Mouse (Mus musculus): ENCODE data around the gene Wdpcp. TPM values are rescaled to one million over a fixed set of nuclear protein-coding genes. Genes with fewer than 3 reads are reported as not detected.

The Wdpcp gene
- total RNA-seq, 1 experiment from 2014 or later, result 5.0 TPM

DNA sequence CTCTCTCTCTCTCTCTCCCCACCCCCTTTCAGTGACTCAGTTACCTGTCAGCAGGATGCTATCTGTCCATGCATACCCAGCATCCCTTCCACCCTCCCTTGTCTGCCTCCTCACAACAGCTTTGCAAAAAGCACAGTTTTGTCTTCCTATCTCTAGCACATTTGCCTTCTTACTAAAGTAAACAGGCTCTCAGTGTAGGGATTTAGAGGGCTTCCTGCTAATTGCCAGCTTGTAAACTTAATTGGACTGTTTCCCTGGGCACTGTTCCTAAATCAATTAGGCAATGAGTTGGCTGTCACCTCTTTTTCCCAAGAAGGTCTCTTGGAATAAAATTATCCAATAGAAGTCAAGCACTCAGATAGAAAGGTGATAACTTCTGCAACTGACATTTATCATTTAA, 141.5 kb downstream of the Wdpcp start:
- ATAC-seq (ENCODE audit: extremely low read depth, insufficient number of reproducible peaks, low FRiP score, poor library complexity, severe bottlenecking), result no peak

DNA sequence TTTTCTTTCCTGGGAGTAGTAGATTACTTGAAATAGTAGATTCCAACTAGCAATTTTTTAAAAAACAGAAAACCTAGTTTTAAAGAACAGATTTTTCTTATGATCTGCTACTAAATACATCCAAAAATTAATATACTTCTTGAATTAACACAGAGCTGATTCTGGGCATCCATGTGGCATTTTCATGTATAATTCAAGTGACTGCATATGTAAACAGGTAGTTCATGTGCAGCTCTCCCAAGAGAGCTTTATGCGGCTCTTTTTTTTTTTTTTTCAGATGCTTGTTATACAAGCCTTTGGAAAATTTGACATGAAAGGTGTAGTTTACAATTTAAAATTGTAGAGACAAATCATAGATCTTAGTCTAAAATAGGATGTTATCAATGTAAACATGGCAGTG, 142.0 kb downstream of the Wdpcp start:
- no peak for ATAC-seq (ENCODE audit: extremely low read depth, insufficient number of reproducible peaks, low FRiP score, poor library complexity, severe bottlenecking)

DNA sequence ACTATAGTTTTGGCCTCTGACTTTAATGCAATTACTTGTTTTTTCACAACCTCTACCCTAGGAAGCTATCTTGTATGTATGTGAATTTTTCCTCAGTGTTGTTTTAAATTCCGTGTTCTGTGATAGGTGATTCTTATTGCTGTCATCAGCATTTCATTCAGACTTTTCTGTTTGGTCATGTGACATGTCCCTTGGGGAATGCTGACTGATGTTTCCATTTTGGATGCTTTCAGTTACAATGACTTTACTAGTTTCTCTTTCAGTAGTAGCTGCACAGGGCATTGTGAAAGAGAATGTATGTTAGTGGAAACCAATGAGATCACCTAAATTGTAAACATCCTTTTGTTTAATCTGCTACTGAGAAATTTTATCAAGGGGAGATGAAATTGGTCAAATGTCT, 154.3 kb downstream of the Wdpcp start:
- ATAC-seq (ENCODE audit: extremely low read depth, insufficient number of reproducible peaks, low FRiP score, poor library complexity, severe bottlenecking), result no peak

DNA sequence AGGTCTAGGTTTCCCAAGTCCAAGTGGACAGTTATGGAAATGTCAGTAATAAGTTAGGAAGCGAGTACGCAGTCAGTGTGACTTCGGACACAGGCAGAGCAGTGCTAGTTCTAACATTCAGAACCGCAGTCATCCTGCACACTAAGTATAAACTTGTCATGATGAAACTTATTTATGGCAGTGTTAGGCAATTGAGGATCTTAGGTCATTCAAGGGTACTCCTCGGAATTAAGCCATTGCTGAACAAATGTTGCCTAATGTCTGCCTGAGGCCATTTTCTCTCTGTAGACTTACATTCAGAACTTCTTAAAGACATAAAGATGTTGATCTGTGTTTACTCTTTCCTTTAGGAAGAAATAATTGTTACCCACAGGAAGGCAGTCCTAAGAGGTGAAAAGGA, 157.0 kb downstream of the Wdpcp start:
- no peak for ATAC-seq (ENCODE audit: extremely low read depth, insufficient number of reproducible peaks, low FRiP score, poor library complexity, severe bottlenecking)

DNA sequence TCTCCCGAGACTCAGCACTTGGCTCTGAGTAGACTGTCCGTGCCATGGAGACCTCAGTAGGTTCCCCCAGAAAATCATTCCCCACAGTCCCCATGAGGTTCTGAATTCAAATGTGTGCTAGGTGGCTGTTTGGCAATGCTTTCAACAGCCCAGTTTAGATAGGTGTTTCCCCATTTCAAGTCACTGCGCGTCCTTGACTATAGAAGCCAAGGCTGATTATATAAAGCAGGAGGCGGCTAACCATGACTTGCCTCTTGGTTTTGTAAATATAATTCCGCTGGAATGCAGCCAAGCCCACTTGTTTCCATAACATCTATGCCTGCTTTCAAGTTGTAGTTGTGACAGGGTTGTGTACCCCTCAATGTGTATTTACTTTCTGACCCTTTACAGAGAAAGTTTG, 157.9 kb downstream of the Wdpcp start:
- ATAC-seq (ENCODE audit: extremely low read depth, insufficient number of reproducible peaks, low FRiP score, poor library complexity, severe bottlenecking), result no peak

DNA sequence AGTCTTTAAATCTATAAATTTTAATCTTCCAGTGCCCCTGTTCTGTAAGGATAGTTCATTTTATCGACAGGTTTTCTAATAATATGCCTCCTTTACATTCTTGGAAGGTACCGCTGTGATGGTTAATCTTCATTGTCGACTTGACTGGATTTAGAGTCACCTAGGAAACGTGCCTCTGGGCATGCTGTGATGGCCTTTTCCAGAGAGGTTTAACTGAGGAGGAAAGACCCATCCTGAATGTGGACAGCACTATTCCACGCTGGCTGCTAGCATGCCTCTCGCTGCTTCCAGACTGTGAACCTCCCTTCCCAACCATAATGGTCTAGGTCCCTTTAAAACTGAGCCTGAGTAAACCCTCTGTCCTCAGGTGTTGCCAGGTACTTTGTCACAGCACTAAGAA, 163.2 kb downstream of the Wdpcp start:
- ATAC-seq (ENCODE audit: extremely low read depth, insufficient number of reproducible peaks, low FRiP score, poor library complexity, severe bottlenecking), result no peak

DNA sequence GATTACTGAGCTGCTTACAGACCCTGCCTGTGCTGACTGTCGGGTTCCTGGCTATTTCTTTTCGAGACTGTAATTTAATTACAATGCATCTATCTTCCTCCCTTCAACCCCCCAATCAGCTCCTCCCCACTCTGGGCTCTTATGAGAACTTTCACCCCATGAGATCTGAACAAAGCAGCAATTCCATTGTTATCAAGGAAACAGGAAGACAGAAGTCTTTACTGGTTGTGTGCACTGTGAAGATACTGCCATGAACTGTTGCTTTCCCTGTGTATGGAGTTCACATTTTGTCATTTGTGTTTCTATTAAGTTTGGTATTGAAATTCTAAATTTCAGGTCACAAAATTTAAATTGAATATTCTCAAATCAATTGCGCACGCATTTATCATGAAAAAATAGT, 177.5 kb downstream of the Wdpcp start:
- no peak for ATAC-seq (ENCODE audit: extremely low read depth, insufficient number of reproducible peaks, low FRiP score, poor library complexity, severe bottlenecking)

DNA sequence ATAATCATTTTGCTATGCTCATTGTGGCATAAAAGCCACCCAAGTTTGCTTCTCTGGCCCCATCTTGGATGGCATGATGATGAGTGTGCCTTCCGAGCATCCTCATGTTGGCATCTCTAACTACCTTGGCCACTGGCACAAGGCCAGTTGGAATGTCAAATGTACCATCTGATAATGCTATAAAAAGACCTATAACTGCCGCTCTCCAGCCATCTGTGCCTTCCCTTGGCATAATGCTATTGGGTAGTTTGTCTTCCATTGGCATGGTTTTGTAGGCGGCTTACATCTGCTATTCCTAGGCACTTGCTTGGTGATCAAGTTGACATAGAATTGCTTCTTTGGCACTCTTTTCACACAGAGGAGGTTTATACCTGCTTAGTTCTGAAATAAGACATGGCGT, 191.2 kb downstream of the Wdpcp start:
- ATAC-seq (ENCODE audit: extremely low read depth, insufficient number of reproducible peaks, low FRiP score, poor library complexity, severe bottlenecking), result no peak

DNA sequence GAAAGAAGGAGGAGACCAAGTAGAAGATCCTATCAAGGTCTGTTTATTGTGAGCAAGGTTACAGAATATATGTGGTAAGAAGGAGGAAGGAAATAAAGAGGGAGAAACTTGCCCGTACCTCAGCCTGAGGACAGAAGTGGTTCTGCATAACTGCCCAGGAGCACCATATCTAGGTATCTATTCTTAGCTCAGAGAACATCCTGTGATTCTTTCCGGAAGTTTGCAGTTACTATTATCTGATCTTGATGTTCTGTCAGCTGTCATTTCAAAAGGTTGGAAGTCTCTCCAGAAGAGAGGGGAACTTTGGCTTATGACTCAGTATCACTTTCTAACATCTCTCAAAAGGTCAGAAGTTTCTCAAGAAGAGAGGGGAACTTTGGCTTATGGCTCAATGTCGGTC, 216.8 kb downstream of the Wdpcp start:
- 0 out of 2 replicates have a peak, but pooled peaks have one; percentile 41 for ATAC-seq (ENCODE audit: extremely low read depth, insufficient number of reproducible peaks, low FRiP score, poor library complexity, severe bottlenecking)

DNA sequence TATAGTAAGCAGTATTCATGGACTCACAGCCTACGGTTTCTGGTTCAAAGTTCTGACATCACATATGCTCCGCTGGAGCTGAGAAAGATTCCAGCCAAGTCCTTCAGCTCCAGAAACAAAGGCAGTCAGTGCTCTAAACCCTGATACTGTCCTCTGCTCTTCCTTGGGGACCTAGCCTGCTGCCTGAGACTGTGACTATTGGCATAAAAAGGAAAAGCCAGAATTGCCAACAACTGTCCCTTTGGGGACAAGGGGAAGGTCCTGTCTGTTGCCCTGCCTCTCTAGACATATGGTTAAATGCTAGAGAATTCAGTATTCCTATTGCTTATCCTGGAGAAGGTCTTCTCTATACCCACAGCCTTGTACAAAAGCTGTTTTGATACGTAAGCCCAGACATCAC, 252.9 kb downstream of the Wdpcp start:
- ATAC-seq (ENCODE audit: extremely low read depth, insufficient number of reproducible peaks, low FRiP score, poor library complexity, severe bottlenecking), result no peak

DNA sequence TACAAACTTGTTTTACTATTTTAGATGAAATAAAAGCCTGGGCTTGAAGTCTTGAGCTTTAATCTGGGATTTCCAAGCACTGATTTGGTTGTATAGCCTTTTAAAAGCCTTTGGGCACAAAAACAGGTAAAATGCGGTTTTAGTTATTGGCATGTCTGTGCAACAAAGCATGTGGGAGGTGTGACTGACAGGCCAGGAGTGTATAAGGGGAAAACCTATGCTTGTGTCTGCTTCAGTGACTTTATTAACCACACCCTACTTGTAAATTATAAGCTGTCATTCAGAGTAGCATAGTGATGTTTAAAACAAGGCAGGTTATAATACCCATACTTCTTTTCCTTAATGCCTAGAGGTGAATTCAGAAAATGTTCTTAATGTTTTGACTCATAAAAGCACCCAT, 254.5 kb downstream of the Wdpcp start:
- no peak for ATAC-seq (ENCODE audit: extremely low read depth, insufficient number of reproducible peaks, low FRiP score, poor library complexity, severe bottlenecking)

DNA sequence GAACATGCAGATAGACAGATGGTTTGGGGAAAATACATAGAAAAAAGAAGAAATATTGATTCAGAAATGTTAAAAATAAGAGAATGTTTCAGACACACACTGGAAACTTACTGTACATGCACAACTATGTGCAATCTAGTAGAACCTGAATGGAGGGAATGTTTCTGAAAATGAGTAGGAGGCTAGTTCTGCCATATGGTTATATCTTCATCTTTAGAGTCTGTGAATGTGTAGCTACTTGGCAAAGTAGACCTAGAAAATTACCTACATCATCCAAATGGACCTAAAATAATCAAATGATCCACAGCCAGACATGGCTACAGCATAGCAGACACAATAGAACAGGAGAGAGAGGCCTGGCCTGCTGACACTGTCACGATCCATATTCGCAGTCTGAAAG, 275.0 kb downstream of the Wdpcp start:
- no peak for ATAC-seq (ENCODE audit: extremely low read depth, insufficient number of reproducible peaks, low FRiP score, poor library complexity, severe bottlenecking)

DNA sequence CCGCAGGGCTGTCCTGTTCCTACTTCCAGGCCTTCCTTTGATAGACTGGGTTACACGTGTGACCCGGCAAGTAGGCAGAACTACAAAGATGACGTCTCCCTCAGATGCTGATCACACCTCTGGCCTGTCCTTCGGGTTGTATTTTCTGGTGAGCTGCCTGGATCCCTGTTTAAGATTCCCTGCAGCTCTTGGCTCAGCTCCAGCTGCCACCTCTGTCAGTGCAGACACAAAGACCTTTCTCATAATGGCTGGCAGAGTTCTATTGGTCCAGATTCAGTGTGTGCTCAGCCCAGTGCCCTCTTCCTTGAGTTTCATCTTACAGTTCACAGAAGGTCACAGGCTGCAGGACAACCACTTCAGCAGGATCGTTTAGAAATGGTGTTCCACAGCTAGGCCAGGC, 292.0 kb downstream of the Wdpcp start:
- no peak for ATAC-seq (ENCODE audit: extremely low read depth, insufficient number of reproducible peaks, low FRiP score, poor library complexity, severe bottlenecking)

DNA sequence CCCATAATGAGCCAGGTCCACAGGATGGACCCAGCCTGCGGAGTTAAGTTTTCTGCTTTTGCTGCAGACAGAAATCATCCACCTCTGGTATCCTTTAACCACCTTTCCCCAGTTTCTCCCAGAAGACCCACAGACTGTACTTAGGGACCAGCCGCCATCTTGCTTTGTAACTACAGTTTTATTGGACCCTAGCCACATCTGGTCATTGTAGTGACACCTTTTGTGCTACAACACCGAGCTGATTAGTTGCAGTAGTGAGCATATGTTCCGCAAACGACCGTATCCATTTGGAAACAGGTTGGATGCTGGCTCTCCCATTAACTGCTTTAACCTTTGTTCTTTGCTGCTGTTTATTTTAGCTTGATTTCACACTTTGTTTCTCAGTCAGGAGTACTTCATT, 292.5 kb downstream of the Wdpcp start:
- no peak for ATAC-seq (ENCODE audit: extremely low read depth, insufficient number of reproducible peaks, low FRiP score, poor library complexity, severe bottlenecking)

DNA sequence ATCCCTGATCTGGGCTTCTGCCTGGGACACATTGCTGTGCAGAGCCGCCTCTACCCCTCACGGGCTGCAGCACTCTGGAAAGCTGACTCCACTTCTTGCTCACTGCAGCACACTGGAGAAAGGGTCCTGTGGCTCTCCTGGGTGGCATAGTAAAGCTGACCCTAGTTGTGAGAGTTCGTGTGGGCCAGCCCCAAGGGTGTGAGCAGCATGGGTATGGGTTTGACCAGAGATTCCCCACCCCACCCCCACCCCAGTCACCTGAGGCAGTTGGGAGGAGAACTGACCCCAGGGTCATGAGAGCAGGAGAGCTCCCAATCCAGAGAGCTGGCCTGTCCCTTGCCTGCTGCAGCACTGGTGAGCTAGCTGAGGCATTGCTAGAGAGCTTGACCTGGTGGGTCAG, 296.6 kb downstream of the Wdpcp start:
- ATAC-seq (ENCODE audit: extremely low read depth, insufficient number of reproducible peaks, low FRiP score, poor library complexity, severe bottlenecking), result no peak

DNA sequence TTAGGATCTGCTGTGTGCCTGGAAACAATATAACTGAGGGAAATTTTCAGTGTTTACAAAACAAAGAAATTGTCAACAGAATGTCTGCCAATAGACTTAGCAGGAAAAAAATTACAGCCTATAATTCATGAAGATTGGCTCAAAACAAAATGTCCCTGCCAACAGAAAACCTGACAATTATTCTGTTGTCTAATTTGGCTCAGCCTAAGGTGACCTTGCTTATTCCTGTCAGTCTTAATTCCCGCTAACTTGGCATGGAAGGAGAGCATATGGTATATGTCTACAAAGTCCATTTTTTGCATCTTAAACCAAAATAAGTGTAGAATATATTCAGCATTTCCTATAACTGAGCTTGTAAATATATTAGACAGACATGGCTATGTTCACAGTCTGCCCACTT, 298.8 kb downstream of the Wdpcp start:
- ATAC-seq (ENCODE audit: extremely low read depth, insufficient number of reproducible peaks, low FRiP score, poor library complexity, severe bottlenecking), result no peak

DNA sequence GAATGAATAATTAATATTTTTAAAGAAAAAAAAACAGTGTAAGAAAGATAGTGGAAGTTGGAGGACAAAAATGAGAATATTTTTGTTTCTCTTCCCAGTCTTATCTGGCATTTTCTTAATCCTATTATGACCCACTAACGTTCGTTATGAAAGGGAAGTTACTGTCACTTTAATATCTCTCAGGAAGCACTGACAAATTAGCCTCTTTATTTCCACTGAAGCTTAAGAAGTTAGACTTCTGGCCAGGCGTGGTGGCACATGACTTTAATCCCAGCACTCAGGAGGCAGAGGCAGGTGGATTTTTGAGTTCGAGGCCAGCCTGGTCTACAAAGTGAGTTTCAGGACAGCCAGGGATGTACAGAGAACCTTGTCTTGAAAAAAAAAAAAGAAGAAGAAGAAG, 299.7 kb downstream of the Wdpcp start:
- ATAC-seq (ENCODE audit: extremely low read depth, insufficient number of reproducible peaks, low FRiP score, poor library complexity, severe bottlenecking), result no peak

DNA sequence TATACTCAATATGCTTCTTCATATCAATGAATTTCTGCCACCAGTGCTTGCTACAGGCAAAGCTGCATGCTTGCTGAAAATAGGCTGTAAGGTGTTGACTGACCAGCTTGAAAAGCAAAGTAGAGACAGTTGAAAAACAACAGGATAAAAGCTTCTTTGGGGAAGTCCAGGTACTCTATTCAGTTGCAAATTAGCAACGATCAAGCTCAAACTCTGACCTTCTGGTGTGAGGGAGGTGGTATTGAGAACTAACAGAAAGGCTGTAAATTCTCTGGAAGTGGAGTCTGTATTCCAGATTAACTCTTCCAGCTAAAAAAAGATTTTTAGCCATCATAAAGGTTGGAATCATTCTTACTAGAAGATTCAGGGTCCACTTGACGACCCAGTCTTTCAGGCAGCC, 303.0 kb downstream of the Wdpcp start:
- no peak for ATAC-seq (ENCODE audit: extremely low read depth, insufficient number of reproducible peaks, low FRiP score, poor library complexity, severe bottlenecking)

DNA sequence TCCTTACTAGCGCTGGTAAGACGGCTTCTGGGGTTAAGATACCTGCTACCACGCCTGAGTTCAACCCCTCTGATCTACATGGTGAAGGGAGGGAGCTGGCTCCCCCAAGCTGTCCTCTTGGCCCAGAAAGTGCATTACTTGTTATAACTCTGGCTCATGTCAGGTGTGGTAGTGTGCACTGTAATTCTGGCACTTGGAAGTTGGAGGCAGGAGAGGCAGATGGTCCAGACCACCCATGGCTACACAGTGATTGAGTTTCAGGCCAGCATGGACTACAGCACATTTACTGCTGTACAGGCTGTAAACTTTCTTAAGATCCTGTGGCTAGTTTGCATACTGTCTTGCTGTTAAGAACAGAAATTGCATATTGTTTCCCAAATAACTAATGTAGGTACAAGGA, 322.7 kb downstream of the Wdpcp start:
- no peak for ATAC-seq (ENCODE audit: extremely low read depth, insufficient number of reproducible peaks, low FRiP score, poor library complexity, severe bottlenecking)

DNA sequence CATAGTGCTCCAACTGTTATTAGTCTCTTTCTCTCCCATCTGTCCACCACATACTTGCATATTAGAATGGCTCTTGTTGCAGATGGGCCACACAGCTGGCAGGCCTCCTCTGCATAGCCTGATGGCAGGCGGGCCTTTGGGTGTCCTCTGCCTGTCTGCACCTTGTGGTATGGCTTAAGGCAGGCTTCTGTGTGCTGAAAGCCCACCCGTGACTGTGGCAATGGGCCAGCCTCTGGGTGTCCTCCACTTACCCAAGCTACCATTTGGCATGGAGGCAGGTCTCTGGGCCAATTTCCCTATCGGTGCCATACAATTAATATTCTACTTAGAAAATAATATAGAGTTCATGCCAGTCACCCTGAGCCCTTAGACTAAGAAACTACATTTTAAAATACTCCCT, 350.5 kb downstream of the Wdpcp start:
- ATAC-seq (ENCODE audit: extremely low read depth, insufficient number of reproducible peaks, low FRiP score, poor library complexity, severe bottlenecking), result no peak
